Mouse (Mus musculus): ENCODE measurements around the gene Ranbp10.

- TF ChIP-seq POLR2A (IDR thresholded peaks at IDR 0.05; ENCODE audit: low read depth, low read length), result no peak
- TF ChIP-seq CTCF (IDR thresholded peaks at IDR 0.05; ENCODE audit: borderline replicate concordance, insufficient read depth, low read length), result no peak
These were observed 104.3 kb downstream of the Ranbp10 start for GRCm38 (mm10) chr8:105722861-105723260.
